Mouse (Mus musculus): ENCODE measurements at regions not wholly inside any gene's neighbourhood (a gene's known extent, or its start where the extent isn't known, plus 50 kb on each side); places are given as distances from the start of the nearest gene placed in this dataset.

- TF ChIP-seq EP300 (IDR thresholded peaks at IDR 0.05; ENCODE audit: low read depth): no peak
- TF ChIP-seq CTCF (IDR thresholded peaks at IDR 0.05; ENCODE audit: low read depth): no peak
- 81% methylated on average over 4 of the region's 4 CpGs for WGBS (ENCODE audit: insufficient replicate concordance)
These were observed 605.4 kb upstream of the Nr5a2 start for GRCm38 (mm10) chr1:137565573-137566048.

GRCm38 (mm10) chr1:137561686-137562085, 601.4 kb upstream of the Nr5a2 start:
- Histone ChIP-seq H3K4me2 (ENCODE audit: low read depth, low read length) (no peak overlapping the region), H3K36me3 (replicated peaks; ENCODE audit: insufficient read depth, low read length) (no peaks in the 10 kb centered on the region), H3K27ac (ENCODE audit: low read depth) (no peak overlapping the region), H3K4me1 (ENCODE audit: insufficient read depth) (no peaks in the 10 kb centered on the region), H3K4me3 (ENCODE audit: low read depth, low read length) (no peak overlapping the region), H3K27me3 (ENCODE audit: insufficient read depth, low read length) (no peaks in the 10 kb centered on the region), H3K9me3 (ENCODE audit: low read length) (no peaks in the 10 kb centered on the region), H3K9ac (replicated peaks) (no peak overlapping the region)
- ATAC-seq (peak; percentile 95), DNase-seq (peak; percentile 54)
- TF ChIP-seq CTCF (IDR thresholded peaks at IDR 0.05; ENCODE audit: low read depth) (no peak), EP300 (IDR thresholded peaks at IDR 0.05; ENCODE audit: low read depth) (0 out of 2 replicates have a peak, but pooled peaks have one; percentile 12)
- WGBS (ENCODE audit: insufficient replicate concordance): 61% methylated on average over 3 of the region's 3 CpGs

More at GRCm38 (mm10) chr1:137565573-137566048, 605.4 kb upstream of the Nr5a2 start:
- H3K27ac ChIP-seq (ENCODE audit: low read depth): no peak overlapping the region
- DNase-seq: no peak
- no peaks in the 10 kb centered on the region for H3K4me1 ChIP-seq (ENCODE audit: insufficient read depth)
- no peaks in the 10 kb centered on the region for H3K27me3 ChIP-seq (ENCODE audit: insufficient read depth, low read length)
- no peak overlapping the region for H3K4me2 ChIP-seq (ENCODE audit: low read depth, low read length)
- H3K9me3 ChIP-seq (ENCODE audit: low read length): no peaks in the 10 kb centered on the region
- H3K4me3 ChIP-seq (ENCODE audit: low read depth, low read length): no peak overlapping the region
- no peaks in the 10 kb centered on the region for H3K36me3 ChIP-seq (replicated peaks; ENCODE audit: insufficient read depth, low read length)
- H3K9ac ChIP-seq (replicated peaks): no peak overlapping the region
- no peak for ATAC-seq

GRCm38 (mm10) chr1:137560389-137561268, 600.4 kb upstream of the Nr5a2 start:
- no peaks in the 10 kb centered on the region for H3K4me1 ChIP-seq (ENCODE audit: insufficient read depth)
- WGBS (ENCODE audit: insufficient replicate concordance): 40% methylated on average over 11 of the region's 11 CpGs
- peak; percentile 20; the same call in 1 of the 2 replicates for ATAC-seq
- no peaks in the 10 kb centered on the region for H3K36me3 ChIP-seq (replicated peaks; ENCODE audit: insufficient read depth, low read length)
- no peak for DNase-seq
- H3K4me2 ChIP-seq (ENCODE audit: low read depth, low read length): no peak overlapping the region
- no peak overlapping the region for H3K4me3 ChIP-seq (ENCODE audit: low read depth, low read length)
- H3K27ac ChIP-seq (ENCODE audit: low read depth): peak overlapping the region; percentile 11; the same call in 1 of the 2 replicates
- no peaks in the 10 kb centered on the region for H3K9me3 ChIP-seq (ENCODE audit: low read length)
- no peak for TF ChIP-seq CTCF (IDR thresholded peaks at IDR 0.05; ENCODE audit: low read depth)
- TF ChIP-seq EP300 (IDR thresholded peaks at IDR 0.05; ENCODE audit: low read depth): no peak
- H3K27me3 ChIP-seq (ENCODE audit: insufficient read depth, low read length): no peaks in the 10 kb centered on the region
- no peak overlapping the region for H3K9ac ChIP-seq (replicated peaks)

GRCm38 (mm10) chr1:137549659-137550058, 589.4 kb upstream of the Nr5a2 start:
- TF ChIP-seq EP300 (IDR thresholded peaks at IDR 0.05; ENCODE audit: low read depth) (no peak), CTCF (IDR thresholded peaks at IDR 0.05; ENCODE audit: low read depth) (no peak)
- H3K9ac ChIP-seq (replicated peaks): no peak overlapping the region
- WGBS (ENCODE audit: insufficient replicate concordance): 61% methylated on average over 1 of the region's 1 CpGs
- H3K4me3 ChIP-seq (ENCODE audit: low read depth, low read length): no peak overlapping the region
- no peak for ATAC-seq
- H3K27ac ChIP-seq (ENCODE audit: low read depth): no peak overlapping the region
- H3K4me1 ChIP-seq (ENCODE audit: insufficient read depth): no peaks in the 10 kb centered on the region
- no peaks in the 10 kb centered on the region for H3K36me3 ChIP-seq (replicated peaks; ENCODE audit: insufficient read depth, low read length)
- no peaks in the 10 kb centered on the region for H3K9me3 ChIP-seq (ENCODE audit: low read length)
- no peak overlapping the region for H3K4me2 ChIP-seq (ENCODE audit: low read depth, low read length)
- H3K27me3 ChIP-seq (ENCODE audit: insufficient read depth, low read length): no peaks in the 10 kb centered on the region
- no peak for DNase-seq

DNA sequence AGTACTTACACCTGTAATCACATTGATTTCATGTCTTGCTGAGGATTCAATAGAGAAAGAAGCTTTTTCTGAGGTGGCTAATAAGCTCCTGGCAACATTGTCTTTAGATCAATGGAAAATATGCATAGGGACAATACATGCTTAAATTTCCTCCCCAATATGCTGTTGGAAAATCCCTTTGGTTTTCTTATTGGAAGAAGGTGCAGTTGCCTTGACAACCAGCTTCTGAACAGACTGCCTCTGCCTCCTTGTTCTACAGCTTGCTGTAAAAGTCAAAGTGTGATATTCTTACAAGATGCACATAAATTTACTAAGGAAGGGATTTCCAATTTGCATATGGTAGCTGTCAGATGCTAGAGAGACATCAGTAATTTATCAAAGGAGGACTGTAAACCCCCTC, 585.4 kb upstream of the Nr5a2 start:
- Histone ChIP-seq H3K4me2 (ENCODE audit: low read depth, low read length) (no peak overlapping the region), H3K4me1 (ENCODE audit: insufficient read depth) (no peaks in the 10 kb centered on the region), H3K27me3 (ENCODE audit: insufficient read depth, low read length) (no peaks in the 10 kb centered on the region), H3K36me3 (replicated peaks; ENCODE audit: insufficient read depth, low read length) (no peaks in the 10 kb centered on the region), H3K9me3 (ENCODE audit: low read length) (no peaks in the 10 kb centered on the region), H3K27ac (ENCODE audit: low read depth) (no peak overlapping the region), H3K9ac (replicated peaks) (no peak overlapping the region), H3K4me3 (ENCODE audit: low read depth, low read length) (no peak overlapping the region)
- no peak for ATAC-seq
- no peak for TF ChIP-seq EP300 (IDR thresholded peaks at IDR 0.05; ENCODE audit: low read depth)
- TF ChIP-seq CTCF (IDR thresholded peaks at IDR 0.05; ENCODE audit: low read depth): no peak
- no peak for DNase-seq

- no peak overlapping the region for H3K27ac ChIP-seq (ENCODE audit: low read depth)
- no peaks in the 10 kb centered on the region for H3K4me1 ChIP-seq (ENCODE audit: insufficient read depth)
- no peaks in the 10 kb centered on the region for H3K9me3 ChIP-seq (ENCODE audit: low read length)
- no peak overlapping the region for H3K9ac ChIP-seq (replicated peaks)
- H3K27me3 ChIP-seq (ENCODE audit: insufficient read depth, low read length): no peaks in the 10 kb centered on the region
- ATAC-seq (no peak), DNase-seq (no peak)
- no peak overlapping the region for H3K4me3 ChIP-seq (ENCODE audit: low read depth, low read length)
- WGBS (ENCODE audit: insufficient replicate concordance): 78% methylated on average over 3 of the region's 3 CpGs
- H3K36me3 ChIP-seq (replicated peaks; ENCODE audit: insufficient read depth, low read length): no peaks in the 10 kb centered on the region
- TF ChIP-seq EP300 (IDR thresholded peaks at IDR 0.05; ENCODE audit: low read depth) (no peak), CTCF (IDR thresholded peaks at IDR 0.05; ENCODE audit: low read depth) (no peak)
- no peak overlapping the region for H3K4me2 ChIP-seq (ENCODE audit: low read depth, low read length)
These were observed 583.6 kb upstream of the Nr5a2 start for GRCm38 (mm10) chr1:137543828-137544227.
